Mouse (Mus musculus) ES-E14 (cell line): ENCODE measurements around the gene Brat1.

Experiments used
- HCFC1 ChIP-seq: IDR thresholded peaks from 2 replicates; pipeline ENCODE4 v1.6.1; 2012; ENCODE audit warnings: low read length, inconsistent platforms, borderline replicate concordance; ENCODE audit not compliant: insufficient read depth
- MAFK ChIP-seq: IDR thresholded peaks from 2 replicates; pipeline ENCODE4 v1.6.1; 2014; ENCODE audit warnings: mild to moderate bottlenecking, low read depth, low read length, inconsistent platforms; ENCODE audit not compliant: insufficient read depth
- ZC3H11A ChIP-seq: IDR thresholded peaks from 2 replicates; pipeline ENCODE4 v1.6.1; 2012; ENCODE audit warnings: low read depth, mild to moderate bottlenecking, inconsistent platforms, low read length, borderline replicate concordance
- ZNF384 ChIP-seq: IDR thresholded peaks from 2 replicates; pipeline ENCODE4 v1.6.1; 2012; ENCODE audit warnings: low read depth, low read length, inconsistent platforms

DNA sequence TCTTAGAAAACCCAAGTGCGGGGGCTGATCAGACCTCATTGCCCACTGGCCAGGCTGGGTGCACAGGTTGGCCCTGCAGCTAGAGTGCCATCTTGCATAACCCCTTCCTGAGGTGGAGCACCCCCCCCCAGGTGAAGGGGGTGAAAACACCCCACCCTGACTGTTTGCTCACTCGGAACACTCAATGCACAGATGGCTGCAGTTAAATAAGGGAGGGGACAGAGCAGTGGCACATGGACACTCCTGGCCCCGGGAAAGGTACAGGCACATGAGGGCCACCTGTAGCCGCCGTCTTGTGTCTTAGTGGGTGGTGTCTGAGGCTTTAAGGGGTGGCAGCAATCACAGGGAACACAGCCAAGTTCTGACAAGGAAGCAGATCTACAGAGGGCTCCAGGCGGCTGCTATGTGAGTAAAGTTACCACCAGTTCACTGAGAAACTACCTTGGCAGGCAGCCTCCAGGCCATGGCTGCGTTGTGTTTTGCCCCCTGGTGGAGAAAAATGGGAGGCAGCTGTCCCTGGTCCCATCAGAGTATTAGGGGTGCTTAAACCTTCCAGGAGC lies 41.1 kb upstream of the Brat1 start:
- TF ChIP-seq ZNF384 (no peak), ZC3H11A (no peak), HCFC1 (no peak), MAFK (no peak)
